Mouse (Mus musculus) right cerebral cortex, postnatal 4 days (tissue): ENCODE data around the gene Gm45711.
A peak's percentile ranks its signal among the peaks of the same experiment; 100 is the strongest.
"Not testable (repeated sequence)": the region's sequence is repeated elsewhere in the genome, so short reads cannot be mapped to it uniquely, and the experiment has no call there.

Experiments
- DNase-seq: peaks from one replicate; pipeline ENCODE4 v3.0.0-alpha.2; 2022

Gm45711 gene

DNA sequence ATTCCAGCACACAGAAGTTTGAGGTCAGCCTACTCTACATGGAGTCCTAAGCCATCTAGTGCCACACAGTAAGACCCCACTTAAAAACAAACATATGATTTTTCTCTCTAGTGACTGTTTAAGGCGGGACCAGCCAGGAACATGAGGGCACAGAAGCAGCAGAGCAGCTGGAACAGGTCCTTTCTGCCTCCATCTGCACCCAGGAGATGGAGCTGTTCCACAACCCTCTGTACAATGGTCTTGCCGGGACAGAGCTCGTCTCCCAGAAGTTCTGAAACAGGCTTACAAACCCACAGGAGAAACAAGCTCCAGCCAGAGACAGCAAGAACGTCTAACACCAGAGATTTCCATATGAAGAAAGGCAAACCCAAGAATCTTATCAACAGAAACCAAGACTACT, 3.4 kb upstream of the Gm45711 start:
- no peak for DNase-seq

DNA sequence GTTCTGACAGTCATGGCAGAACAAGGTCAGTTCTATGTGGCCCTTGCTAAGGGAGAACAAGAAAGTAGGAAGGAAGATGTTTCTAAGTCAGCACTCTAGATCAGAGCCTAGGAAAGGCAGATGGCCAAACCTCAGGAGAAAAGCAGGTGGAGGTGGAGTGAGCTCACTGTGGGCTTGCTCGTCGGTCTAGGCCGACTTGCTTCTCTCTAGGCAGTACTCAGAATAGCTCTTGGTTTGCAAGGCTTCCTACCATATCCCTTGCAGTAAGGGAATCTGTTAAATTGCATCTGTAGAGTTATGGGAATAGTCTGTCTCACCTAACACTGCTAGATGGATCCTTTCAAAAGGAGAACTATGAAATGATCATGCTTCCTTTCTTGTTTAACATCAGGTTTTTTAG, 2.1 kb upstream of the Gm45711 start:
- DNase-seq = not testable (repeated sequence)

DNA sequence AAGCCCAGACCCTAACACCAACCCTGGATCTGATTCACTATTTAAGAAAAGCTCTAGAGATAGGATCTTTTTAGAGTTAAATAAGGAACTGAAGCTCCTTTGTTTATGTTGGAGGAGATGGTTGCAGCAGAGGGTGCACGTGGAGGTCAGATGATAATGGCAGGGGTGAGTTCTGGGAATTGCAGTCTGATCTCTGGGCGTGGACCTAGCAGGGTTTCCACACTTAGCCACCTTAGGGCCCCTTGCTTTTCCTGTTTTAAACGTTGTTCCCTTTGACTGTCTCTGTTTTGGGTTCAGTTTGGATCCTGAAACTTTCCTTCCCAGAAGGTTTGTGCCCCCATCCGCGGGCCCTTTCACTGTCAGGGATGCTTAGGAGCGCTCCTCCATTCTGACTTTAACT, 1.5 kb downstream of the Gm45711 start:
- DNase-seq = not testable (repeated sequence)

DNA sequence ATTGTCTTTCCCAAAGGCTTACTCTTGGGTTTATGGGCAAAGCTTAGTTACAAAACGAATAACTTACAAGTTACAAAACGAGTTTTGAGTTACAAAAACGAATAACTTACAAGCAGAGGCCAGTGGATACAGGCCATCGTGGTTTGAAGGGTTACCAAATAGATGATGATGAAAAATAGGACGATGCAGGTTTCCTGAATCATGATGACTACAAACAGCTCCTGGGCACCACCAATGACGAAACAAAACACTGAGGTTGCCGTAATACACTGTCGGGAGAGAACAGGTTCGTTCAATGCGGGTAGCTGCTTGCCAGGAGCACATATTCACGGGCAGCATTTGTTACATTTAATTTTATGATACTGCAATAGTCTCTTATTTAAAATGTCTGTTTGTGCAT, 4.9 kb downstream of the Gm45711 start:
- DNase-seq = no peak

DNA sequence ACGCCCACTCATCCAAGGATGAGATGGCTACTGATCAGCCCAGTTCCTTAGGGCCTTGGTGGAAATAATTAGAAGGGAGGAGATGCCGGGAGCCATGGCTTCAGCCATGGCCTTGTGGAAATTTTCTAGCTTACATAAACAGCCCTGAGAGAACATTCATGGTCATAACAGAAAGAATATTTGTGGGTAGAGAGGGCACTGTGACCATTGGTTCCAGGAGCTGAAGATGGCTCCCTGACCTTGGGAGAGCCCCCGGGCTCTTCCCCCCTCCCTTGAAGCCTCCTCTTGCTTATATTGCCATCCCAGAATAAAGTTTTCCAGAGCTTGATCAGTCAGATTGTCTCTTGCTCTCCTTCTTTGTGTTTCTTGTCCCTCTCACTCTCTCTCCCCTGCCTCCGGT, 7.3 kb downstream of the Gm45711 start:
- not testable (repeated sequence) for DNase-seq

DNA sequence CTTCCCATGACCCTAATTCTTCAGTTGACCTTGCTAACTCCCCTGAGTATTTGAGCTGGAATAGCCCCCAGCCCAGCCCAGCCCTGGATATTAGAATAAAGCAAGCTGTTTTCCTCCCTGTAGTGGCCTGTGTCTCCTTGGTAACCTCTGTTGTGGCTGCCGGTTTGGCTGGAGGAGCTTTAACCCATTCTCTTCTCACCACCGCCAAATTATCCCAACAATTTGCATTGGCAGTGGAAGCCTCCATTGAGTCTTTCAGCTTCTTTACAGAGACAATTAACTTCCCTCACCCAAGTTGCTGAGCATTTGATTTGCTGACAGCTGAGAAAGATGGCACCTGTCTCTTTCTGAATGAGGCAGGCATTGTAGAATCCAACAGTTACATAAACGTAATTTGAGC, 8.3 kb downstream of the Gm45711 start:
- DNase-seq = not testable (repeated sequence)

DNA sequence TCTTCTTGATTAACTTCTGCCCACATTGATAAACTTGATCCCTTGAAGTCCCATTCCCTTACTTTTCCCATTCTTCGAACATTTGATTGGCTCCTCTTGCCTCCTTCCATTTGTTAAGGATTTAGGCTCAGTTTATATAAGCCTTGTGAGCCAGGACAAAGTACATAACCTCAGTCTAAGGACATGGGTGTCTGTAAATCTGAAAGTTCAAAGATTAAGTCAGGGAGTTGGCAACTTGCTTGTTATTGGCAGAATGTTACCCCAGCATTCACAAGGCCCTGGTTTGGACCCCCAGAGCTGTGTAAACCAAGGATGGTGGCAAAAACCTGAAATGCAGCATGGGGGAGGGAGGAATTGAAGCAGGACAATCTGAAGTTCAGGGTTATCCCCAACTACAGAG, 15.5 kb downstream of the Gm45711 start:
- no peak for DNase-seq

DNA sequence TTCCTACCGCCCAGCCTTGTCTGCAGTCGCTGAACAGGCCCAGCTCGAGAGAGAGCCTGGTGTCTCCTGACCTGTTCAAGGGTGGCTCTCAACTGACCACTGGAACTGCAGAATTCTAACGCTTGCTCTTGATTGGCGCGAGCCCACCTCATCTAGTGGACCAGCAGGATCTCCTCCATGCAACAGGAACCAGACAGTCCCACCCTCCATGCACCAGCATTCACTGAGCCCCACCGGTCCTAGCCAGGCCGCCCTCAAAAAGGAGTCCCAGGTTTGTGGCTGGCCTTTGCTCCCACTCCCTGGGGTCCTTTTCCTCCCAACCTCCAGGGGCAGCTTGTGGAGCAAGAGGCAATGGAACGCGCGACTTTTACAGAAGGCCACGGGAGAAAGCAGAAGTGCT, 16.8 kb downstream of the Gm45711 start, which contains the start of gene Cmtm2a:
Gene Cmtm2a (minus strand): TSS at position 101 of the 400 bp plus-strand sequence.
- DNase-seq = not testable (repeated sequence)

DNA sequence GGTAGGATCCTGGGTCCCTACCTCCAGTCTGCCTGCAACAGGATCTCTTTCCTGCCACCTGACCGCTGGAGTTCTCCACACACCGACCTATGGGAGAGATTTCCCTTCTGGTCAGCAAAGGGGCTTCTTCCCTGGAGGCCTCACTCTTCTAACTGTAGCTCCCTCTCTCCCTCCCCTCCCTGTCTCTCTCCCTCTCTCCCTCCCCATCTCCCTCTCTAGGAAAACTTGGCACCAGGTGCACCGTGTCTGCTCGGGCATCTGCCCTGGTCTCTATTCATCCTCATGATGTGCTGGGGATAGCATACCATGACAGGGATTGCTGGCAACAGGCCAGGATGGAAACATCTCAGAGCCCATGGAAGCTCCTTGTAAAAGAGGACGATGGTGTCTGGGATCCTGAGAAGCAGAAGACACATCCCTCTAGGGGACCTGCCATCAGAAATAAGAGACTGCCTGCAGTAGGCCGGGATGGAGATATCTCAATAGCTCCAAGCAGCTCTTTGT, 40.9 kb downstream of the Gm45711 start:
- no peak for DNase-seq

DNA sequence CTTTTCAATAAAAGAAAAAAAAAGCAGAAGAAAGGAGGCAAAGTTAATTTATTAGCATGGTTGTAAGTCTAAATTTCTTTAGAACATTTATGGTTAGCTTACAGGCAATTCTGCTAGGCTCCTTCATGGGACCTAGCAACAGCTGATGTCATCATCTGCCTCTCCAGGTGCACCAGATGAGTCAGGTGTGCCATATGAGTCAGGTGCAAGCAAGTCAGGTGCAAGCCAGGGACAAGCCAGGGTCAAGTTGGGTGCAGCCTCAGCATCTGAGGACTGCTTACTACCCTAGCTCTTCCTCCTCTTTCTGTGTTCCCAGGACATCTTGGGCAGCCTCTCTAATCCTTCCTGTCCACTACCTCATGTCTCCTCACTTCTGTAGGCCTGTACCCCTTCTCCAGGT, 41.5 kb downstream of the Gm45711 start:
- no peak for DNase-seq

DNA sequence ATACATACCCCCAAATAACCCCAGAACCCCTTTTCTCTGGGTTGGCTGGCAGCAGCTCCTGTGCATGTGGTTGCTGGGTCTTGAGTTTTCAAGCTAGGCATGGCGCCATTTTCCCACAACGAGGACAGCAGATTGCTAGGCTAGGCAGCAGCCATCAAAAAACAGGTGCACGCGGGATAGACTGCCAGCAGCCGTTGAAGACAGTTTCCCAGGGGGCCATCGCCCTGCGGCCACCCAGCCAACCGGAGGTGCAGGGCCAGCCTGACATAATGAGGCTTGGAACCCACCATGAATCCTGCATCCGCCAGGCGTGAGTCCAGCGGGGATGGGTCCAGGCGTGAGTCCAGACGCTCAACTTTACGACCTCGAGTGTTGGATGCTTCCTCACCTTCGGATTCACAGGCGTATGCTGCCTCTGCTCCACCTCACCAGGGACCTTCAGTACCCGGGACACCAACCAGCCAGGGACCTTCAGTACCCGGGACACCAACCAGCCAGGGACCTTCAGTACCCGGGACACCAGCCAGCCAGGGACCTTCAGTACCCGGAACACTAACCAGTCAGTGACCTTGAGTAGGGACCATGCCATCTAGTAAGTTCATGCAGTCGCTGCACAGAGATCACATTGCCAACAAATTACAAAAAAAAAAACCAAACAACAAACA, 45.5 kb downstream of the Gm45711 start:
- DNase-seq = not testable (repeated sequence)

DNA sequence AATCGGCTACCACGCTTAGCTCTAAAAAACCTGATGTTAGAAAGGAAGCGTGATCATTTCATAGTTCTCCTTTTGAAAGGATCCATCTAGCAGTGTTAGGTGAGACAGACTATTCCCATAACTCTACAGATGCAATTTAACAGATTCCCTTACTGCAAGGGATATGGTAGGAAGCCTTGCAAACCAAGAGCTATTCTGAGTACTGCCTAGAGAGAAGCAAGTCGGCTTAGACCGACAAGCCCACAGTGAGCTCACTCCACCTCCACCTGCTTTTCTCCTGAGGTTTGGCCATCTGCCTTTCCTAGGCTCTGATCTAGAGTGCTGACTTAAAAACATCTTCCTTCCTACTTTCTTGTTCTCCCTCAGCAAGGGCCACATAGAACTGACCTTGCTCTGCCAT, 48.1 kb downstream of the Gm45711 start:
- not testable (repeated sequence) for DNase-seq

DNA sequence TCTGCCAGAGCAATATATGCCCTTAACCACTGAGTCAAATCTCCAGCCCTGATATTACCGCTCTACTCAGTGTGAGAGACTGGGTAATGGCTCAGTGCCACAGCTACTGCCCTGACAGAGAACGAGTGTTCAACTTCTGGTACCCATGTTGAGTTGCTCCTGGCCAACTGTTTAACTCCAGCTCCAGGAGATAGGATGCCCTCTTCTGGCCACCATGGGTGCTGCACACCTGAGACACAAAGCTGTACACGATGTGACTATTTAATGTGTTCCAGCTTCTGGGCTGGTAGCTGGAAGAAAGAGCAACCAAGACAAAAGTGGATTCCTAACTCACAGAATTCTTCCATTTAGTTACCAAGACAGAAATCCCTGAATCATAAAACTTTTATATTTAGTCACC, 56.9 kb downstream of the Gm45711 start:
- DNase-seq = no peak

DNA sequence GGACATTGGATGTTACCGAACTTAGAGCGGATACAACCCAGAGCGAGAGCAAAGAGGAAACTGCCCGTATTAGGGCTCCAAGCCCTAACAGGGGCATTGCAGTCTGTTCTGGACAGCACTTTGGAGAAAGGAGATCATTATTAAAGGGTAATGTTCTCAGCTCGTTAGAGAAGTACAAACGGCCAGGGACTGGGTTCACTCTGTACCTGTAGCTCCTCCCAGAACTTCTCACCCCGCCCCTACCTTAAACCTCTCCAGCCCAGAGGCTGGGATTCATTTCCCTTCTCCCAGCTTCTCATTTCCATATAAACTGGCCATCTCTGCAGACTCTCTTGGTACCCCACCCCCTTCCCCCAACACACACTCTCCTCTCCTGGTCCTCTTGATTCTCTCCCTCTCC, 58.4 kb downstream of the Gm45711 start:
- DNase-seq = no peak

DNA sequence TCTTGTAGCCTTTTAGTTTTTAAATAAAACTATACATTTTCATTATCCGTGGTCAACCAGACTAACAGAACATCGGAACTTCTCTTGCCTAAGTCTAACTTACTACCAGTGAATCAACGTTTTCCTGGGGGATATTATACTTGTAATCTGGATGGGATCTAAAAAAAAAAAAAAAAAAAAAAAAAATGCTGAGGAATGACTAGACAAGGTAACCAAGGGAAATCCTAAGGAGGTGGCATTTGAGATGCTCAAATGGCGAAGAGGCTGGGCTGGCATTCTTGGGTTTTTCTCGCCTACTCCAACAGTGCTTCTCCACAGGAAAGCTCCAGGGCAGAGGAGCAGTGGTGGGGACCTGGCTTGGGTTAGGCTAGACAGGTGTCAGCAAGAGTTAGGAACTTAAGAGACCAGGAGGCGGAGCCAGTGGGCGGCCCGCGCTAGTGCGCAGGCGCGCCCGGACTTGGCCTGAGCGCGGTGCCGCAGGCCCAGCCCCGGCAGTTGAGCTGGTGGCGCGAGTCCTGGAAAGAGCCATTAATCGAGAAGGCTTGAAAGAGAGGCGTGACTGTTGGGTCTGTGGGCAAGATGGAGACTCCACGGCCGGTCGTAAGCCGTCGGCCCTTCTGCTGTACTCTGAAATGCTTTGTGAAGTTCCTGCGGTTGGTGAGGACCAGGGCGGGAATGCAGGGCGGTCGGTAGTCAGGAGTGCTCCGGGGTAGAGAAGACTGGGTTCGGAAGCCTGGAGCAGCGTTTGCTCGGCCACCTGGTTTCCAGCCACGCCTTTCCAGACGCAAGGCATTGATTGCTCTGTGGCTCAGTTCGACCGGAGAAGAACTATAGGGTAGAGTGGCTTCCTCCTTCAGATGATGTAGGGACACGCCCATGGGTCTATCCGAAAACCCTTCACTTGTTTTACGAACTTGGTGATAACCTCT, 59.2 kb downstream of the Gm45711 start, which contains the start of gene Cklf:
Gene Cklf (plus strand): TSS at position 423 of the 929 bp plus-strand sequence.
- DNase-seq = peak; percentile 74

DNA sequence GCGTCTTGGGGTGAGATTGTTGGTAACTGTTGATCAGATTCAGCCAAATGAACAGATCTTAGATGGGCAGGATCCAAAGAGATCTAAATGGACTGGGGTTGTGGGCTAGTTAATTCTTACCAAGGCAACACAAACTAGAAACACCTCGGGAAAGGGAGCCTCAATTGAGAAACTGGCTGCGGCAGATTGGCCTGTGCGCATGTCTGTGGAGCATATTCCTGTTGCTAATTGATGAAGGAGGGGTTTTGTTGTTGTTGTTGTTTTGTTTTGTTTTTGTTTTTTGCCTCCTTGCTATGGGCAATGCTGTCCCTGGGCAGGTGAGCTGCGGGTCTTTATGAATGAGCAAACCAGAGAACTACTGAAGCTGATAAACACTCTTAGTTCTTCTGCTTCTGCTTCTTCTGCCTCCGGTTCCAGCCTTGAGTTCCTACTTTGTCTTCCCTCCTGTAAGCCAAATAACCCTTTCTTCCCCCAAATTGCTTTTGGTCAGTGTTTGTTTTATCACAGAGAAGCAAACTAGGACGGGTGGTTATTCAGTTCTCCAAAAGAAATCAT, 60.4 kb downstream of the Gm45711 start:
- DNase-seq = no peak

DNA sequence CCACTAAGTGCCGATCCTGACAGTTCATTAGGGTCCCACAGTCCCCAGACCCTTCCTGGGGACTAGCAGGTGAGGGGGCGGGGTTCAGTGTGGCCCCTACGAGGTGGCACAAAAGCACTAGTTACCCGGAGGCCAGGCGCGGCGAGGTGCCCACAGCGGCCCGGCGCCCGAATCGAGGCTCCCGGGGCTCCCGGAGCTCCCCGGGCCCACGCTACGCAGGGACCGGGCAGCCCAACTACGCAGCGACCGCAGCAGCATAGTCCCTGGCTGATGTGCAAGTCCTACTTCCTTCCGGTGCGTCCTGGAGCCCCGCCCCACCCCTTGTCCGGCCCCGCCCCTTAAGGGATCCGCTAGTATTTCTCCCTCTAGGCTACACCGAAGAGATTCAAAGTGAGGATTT, 61.6 kb downstream of the Gm45711 start, which contains the start of gene Tk2:
Gene Tk2 (minus strand): TSS at position 283 of the 400 bp plus-strand sequence.
- peak; percentile 82 for DNase-seq

DNA sequence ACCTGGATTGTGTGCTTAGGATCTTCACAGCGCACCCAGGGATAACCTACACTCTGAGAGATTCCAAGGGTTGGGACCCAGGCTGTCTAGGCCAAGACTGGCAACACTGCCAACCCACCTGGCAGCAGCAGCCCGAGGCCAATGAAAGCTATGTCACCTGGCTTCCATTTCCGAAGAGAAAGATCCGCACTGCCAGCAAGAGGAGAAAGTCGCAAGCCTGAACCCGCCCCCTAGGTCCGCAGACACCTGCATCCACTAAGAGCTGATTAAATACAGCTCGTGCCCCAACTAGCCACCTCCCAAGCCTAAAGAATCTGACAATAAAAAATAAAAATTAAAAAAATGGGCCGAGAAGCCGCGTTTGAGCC, 62.0 kb downstream of the Gm45711 start:
- no peak for DNase-seq

DNA sequence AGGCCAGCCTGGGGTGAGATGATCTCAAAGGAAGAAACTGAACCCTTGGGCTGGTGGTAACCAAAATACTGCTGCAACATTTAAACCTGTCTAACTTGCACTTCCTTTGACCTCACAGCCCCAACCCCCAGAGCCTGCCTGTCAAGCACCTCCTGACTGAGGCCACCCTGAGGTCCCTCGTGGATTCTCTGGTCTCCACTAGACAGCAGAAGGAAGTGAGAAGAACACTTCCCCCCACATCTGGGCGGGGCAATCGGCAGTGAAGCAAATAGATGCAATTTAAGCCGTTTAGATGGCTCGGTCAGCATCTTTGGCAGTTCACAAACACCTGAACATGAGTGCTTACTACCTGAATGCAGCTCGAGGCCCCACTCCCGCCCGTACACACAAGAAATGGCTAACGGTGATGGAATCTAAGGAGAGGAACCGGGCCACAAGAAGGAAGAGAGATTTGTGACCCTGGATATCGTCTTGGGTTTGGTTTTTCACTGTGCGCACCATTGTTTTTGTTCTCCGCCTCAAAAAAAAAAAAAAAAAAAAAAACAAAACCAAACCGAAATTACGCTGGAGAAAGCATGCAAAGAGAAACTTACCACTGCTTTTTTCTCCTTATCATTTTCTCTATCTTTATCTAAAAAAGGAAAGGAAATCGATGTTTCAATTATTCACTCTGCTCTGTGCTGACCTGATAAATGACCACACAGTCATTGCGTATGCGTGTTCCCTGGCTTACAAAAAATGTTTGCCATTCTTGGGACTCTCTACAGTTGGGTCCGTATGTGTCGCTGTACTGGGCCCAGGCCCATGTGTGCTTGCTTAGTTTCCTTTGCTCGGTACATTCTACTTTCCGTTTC, 62.6 kb downstream of the Gm45711 start:
- DNase-seq = no peak

DNA sequence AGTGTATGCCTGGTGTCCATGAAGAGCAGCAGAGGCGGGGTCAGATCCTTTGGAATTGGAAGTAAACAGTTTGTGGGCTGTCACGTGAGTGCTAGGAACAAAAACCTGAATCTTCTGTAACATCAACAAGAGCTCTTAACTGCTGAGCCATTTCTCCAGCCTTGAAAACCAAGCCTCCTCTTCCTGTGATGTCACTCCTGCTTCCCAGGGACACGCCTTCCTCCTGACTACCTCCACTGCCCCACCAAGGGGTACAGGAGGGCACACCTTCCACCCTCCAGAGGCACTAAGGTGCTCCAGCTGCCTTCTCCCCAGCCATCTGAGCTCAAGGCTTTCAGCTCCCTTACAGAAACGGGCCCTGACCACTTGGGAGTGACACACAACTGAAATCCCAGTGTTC, 63.3 kb downstream of the Gm45711 start:
- DNase-seq = no peak

DNA sequence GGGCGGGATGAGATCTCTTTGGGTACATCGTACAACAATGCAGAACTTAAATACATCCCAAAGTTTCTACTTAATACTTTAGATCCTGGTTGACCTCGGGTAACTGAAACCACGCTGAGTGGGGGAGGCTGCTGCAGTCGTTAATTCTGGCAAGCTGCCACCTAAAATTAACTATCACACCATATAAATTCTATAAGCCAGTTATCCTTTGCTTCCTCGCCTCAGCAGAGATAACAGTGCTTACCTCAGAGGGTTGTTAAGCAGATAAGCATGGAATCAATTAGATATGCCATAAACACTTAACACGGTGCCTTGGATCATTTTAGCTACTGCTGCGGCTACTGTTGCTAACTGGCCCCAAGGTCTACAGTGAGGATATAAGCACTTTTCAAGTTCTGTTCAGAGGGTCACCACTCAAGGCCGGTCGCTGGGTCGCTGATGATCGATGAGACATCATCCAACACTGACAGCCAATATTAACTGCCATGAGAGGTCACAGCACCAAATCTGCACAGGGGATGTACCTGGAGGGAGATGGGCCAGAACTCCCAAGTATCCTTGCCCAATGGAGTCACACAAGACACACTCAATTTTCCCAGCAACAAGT, 67.7 kb downstream of the Gm45711 start:
- DNase-seq = no peak

DNA sequence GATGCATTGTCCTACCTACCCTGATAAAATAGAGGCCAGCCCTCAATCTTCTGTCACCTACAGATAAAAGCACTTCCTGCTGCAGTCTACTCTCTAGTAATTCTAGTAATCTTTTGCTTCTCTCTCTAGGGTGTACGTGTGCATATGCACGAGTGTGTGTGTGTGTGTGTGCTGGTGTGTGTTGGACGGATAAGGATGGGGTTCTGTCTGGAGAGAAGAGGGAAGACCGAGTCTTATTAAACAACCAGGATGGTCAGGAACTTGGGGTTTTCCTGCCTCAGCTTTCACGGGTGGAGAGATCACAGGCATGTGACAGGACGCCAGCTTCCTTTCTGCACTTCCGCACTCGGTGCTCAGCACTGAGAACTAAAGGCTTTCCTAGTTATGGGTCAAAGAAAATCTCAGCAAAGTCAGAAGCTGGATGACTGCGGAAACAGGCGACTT, 70.4 kb downstream of the Gm45711 start:
- DNase-seq = no peak
